Mouse (Mus musculus): Measurements from ENCODE around the gene Atp5h. TPM values are rescaled to one million over a fixed set of nuclear protein-coding genes. Genes with fewer than 3 reads are reported as not detected.

Gene Atp5h
- polyA plus RNA-seq, 1 experiment from 2014 or later, result 1,518 TPM

DNA sequence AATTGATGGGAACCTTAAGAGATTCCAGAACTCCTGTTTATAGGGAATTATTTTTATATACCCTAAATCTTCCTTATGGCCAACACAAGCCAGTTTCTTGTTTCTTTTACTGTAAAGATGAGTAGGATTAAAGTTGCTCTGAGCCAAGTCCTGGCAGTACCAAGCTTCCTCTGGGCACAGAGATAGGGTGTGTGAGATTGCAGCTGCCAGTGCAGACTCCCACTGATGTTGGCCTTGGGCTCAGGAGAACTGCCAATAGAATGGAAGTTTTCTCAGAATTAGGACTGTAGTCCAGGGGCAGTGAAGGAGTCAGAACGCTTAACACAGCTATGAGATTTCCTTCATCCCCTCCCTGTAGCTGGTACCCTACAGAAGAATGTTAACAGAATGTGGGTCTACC is 1.6 kb upstream of the Atp5h start:
- Histone ChIP-seq H3K36me3 (ENCODE audit: control insufficient read depth, insufficient read depth, low read length) (peaks cover 5% of the 10 kb centered on the region; the same call in 1 of the 2 replicates), H3K4me3 (ENCODE audit: low read depth, low read length) (no peak overlapping the region), H3K9ac (ENCODE audit: low read depth, low read length) (no peak overlapping the region), H3K27me3 (ENCODE audit: control insufficient read depth, insufficient read depth, low read length) (no peaks in the 10 kb centered on the region), H3K4me1 (ENCODE audit: control insufficient read depth, insufficient read depth, low read length) (peaks cover 25% of the 10 kb centered on the region), H3K4me2 (peak overlapping the region; percentile 97), H3K27ac (ENCODE audit: low read depth, low read length) (no peak overlapping the region), H3K9me3 (replicated peaks; ENCODE audit: control insufficient read depth, low read length) (no peaks in the 10 kb centered on the region)
- ATAC-seq (replicated peaks; ENCODE audit: insufficient number of reproducible peaks, low FRiP score, low TSS enrichment), result no peak
- WGBS (ENCODE audit: insufficient replicate concordance), result 67% methylated on average over 1 of the region's 1 CpGs

DNA sequence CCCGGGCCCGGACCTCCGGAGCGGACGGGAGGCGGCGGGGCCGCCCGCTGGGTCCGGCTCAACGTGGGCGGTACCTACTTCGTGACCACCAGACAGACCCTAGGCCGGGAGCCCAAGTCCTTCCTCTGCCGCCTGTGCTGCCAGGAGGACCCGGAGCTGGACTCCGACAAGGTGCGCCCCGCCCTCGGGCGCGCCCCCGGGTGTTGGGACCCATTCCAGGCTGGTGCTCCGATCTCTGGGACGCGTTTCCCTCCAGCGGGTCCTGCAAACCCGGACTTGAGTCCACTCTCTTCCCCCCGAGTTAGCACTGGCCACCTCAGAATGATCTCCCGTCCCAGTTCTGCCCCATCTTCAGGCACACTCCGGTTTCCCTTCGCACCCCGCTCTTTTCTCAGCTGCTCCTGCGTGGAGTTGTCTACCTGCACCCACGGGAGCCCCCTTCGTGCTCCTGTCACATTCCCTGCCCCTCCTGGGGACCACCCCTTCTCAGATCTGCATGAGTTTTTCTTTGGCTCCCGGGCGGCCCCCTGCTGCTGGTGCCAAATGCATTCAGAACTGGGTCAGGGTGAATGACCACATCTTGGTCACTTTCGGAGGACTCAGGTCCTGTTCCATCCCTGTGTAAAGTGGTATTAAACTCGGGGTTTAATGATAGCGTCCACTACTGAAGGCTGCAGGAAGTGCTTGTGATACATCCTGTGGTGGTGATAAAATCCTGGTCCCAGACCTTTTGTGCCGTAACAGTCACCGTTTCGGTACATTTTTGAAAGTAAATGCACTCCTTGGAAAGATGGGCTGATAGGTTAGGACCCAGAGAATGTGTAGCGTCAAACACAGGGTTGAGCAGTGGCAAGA is 801 bp upstream of the Atp5h start:
- Histone ChIP-seq H3K27ac (ENCODE audit: low read depth, low read length) (peak overlapping the region; percentile 90), H3K27me3 (ENCODE audit: control insufficient read depth, insufficient read depth, low read length) (no peaks in the 10 kb centered on the region), H3K4me3 (ENCODE audit: low read depth, low read length) (peak overlapping the region; percentile 86), H3K36me3 (ENCODE audit: control insufficient read depth, insufficient read depth, low read length) (peaks cover 5% of the 10 kb centered on the region; the same call in 1 of the 2 replicates), H3K9ac (ENCODE audit: low read depth, low read length) (peak overlapping the region; percentile 86), H3K9me3 (replicated peaks; ENCODE audit: control insufficient read depth, low read length) (no peaks in the 10 kb centered on the region), H3K4me2 (peak overlapping the region; percentile 97), H3K4me1 (ENCODE audit: control insufficient read depth, insufficient read depth, low read length) (peaks cover 33% of the 10 kb centered on the region)
- peak; percentile 74 for ATAC-seq (replicated peaks; ENCODE audit: insufficient number of reproducible peaks, low FRiP score, low TSS enrichment)
- 1% methylated on average over 43 of the region's 45 CpGs for WGBS (ENCODE audit: insufficient replicate concordance)

- no peak overlapping the region for H3K4me2 ChIP-seq
- peaks cover 15% of the 10 kb centered on the region for H3K4me1 ChIP-seq (ENCODE audit: control insufficient read depth, insufficient read depth, low read length)
- H3K36me3 ChIP-seq (ENCODE audit: control insufficient read depth, insufficient read depth, low read length), result no peaks in the 10 kb centered on the region; the same call in 1 of the 2 replicates
- H3K27me3 ChIP-seq (ENCODE audit: control insufficient read depth, insufficient read depth, low read length), result no peaks in the 10 kb centered on the region
- no peak for ATAC-seq (replicated peaks; ENCODE audit: insufficient number of reproducible peaks, low FRiP score, low TSS enrichment)
- H3K9ac ChIP-seq (ENCODE audit: low read depth, low read length), result no peak overlapping the region
- WGBS (ENCODE audit: insufficient replicate concordance), result 88% methylated on average over 7 of the region's 7 CpGs
- H3K27ac ChIP-seq (ENCODE audit: low read depth, low read length), result no peak overlapping the region
- no peak overlapping the region for H3K4me3 ChIP-seq (ENCODE audit: low read depth, low read length)
- H3K9me3 ChIP-seq (replicated peaks; ENCODE audit: control insufficient read depth, low read length), result no peaks in the 10 kb centered on the region
Measured at GRCm38 (mm10) chr11:115409556-115409955, 10.2 kb downstream of the Atp5h start.

DNA sequence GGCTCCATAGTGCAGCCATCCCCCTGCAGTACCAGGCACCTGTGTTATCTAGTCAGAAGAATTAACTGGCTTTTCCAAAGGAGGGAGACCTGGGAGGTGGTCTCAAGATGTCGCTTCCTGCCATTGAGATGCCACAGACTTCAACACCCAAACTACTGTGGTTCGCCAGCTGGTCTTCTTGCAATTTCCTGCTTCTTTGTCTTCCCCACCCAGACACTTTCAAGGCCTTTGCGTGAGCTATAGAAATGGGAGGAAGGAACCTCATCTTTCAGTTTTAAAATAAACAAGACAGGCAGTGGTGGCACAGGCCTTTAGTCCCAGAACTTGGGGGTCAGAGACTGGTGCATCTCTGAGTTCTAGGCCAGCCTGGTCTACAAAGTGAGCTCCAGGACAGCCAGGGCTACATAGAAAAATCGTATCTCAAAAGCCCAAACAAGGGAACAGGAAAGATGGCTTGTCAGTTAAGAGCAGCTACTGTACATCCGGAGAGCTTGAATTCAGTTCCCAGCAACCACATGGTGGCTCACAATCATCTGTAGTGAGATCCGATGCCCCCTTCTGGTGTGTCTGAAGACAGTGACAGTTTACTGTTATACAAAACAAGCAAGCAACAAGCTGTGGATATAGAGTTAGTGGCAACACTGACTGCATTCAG is 11.4 kb downstream of the Atp5h start:
- H3K27ac ChIP-seq (ENCODE audit: low read depth, low read length), result no peak overlapping the region
- H3K27me3 ChIP-seq (ENCODE audit: control insufficient read depth, insufficient read depth, low read length), result no peaks in the 10 kb centered on the region
- no peak for ATAC-seq (replicated peaks; ENCODE audit: insufficient number of reproducible peaks, low FRiP score, low TSS enrichment)
- H3K9me3 ChIP-seq (replicated peaks; ENCODE audit: control insufficient read depth, low read length), result no peaks in the 10 kb centered on the region
- peaks cover 16% of the 10 kb centered on the region; the same call in 1 of the 2 replicates for H3K4me1 ChIP-seq (ENCODE audit: control insufficient read depth, insufficient read depth, low read length)
- H3K9ac ChIP-seq (ENCODE audit: low read depth, low read length), result no peak overlapping the region
- WGBS (ENCODE audit: insufficient replicate concordance), result 72% methylated on average over 6 of the region's 6 CpGs
- H3K4me2 ChIP-seq, result no peak overlapping the region
- no peak overlapping the region for H3K4me3 ChIP-seq (ENCODE audit: low read depth, low read length)
- H3K36me3 ChIP-seq (ENCODE audit: control insufficient read depth, insufficient read depth, low read length), result no peaks in the 10 kb centered on the region; the same call in 1 of the 2 replicates

DNA sequence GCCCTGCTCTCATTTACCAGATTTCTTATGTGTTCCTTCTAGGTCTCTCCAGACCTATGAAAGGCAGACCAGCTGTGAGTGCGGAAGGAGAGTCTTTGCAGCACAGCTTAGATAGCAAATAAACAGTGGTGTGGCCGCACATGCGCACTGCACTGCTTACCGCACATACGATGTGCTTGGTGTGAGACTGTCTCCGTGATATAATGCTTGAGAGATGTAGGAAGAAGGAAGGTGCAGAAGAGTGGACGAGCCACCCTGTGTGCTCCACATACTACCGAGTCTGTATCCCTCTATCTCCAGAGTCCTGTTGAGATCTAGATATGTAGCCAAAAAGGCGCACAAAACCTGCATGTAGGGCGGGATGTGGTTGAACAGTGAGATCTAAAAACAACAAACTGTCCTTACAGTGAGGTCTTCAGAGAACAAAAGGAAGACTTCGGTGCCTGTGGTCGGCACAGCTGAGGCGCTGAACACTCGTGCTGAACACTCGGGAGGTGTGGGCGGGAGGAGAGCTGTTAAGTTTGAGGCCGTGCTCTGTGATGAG is 12.8 kb downstream of the Atp5h start:
- ATAC-seq (replicated peaks; ENCODE audit: insufficient number of reproducible peaks, low FRiP score, low TSS enrichment), result no peak
- 86% methylated on average over 17 of the region's 17 CpGs for whole genome bisulfite sequencing (ENCODE audit: insufficient replicate concordance)
- H3K9ac ChIP-seq (ENCODE audit: low read depth, low read length), result no peak overlapping the region
- peaks cover 15% of the 10 kb centered on the region; the same call in 1 of the 2 replicates for H3K4me1 ChIP-seq (ENCODE audit: control insufficient read depth, insufficient read depth, low read length)
- H3K4me2 ChIP-seq, result no peak overlapping the region
- H3K4me3 ChIP-seq (ENCODE audit: low read depth, low read length), result no peak overlapping the region
- H3K27me3 ChIP-seq (ENCODE audit: control insufficient read depth, insufficient read depth, low read length), result 0 out of 2 replicates have a peak, but pooled peaks cover 3% of the 10 kb centered on the region
- no peaks in the 10 kb centered on the region for H3K9me3 ChIP-seq (replicated peaks; ENCODE audit: control insufficient read depth, low read length)
- H3K27ac ChIP-seq (ENCODE audit: low read depth, low read length), result no peak overlapping the region
- no peaks in the 10 kb centered on the region; the same call in 1 of the 2 replicates for H3K36me3 ChIP-seq (ENCODE audit: control insufficient read depth, insufficient read depth, low read length)

DNA sequence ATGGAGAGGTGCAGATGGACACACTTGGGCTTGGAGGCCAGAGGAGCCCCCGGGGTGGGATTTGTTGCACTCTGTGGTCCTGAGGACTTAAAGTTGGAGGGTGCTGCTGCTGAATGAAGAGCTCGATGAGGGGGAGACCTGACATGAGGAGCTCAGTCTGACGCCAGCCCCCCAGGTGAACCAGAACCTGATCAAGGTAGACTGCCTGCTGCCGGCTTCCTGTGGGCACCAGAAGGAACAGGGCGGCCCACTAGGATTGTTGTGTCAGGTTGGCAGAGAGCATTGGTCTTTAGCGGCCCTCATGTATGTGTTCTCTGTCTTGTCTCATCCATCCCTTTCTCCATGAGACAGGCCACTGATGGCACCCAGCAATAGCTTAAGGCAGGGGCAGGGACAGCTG is 14.0 kb downstream of the Atp5h start:
- no peaks in the 10 kb centered on the region; the same call in 1 of the 2 replicates for H3K36me3 ChIP-seq (ENCODE audit: control insufficient read depth, insufficient read depth, low read length)
- no peak overlapping the region for H3K27ac ChIP-seq (ENCODE audit: low read depth, low read length)
- no peak overlapping the region for H3K9ac ChIP-seq (ENCODE audit: low read depth, low read length)
- peaks cover 7% of the 10 kb centered on the region; the same call in 1 of the 2 replicates for H3K4me1 ChIP-seq (ENCODE audit: control insufficient read depth, insufficient read depth, low read length)
- ATAC-seq (replicated peaks; ENCODE audit: insufficient number of reproducible peaks, low FRiP score, low TSS enrichment), result no peak
- 0 out of 2 replicates have a peak, but pooled peaks cover 3% of the 10 kb centered on the region for H3K27me3 ChIP-seq (ENCODE audit: control insufficient read depth, insufficient read depth, low read length)
- H3K4me3 ChIP-seq (ENCODE audit: low read depth, low read length), result no peak overlapping the region
- no peak overlapping the region for H3K4me2 ChIP-seq
- H3K9me3 ChIP-seq (replicated peaks; ENCODE audit: control insufficient read depth, low read length), result no peaks in the 10 kb centered on the region
- 89% methylated on average over 6 of the region's 6 CpGs for WGBS (ENCODE audit: insufficient replicate concordance)

- 2% methylated on average over 50 of the region's 50 CpGs for WGBS (ENCODE audit: insufficient replicate concordance)
- H3K4me3 ChIP-seq (ENCODE audit: low read depth, low read length), result peak within 1 kb of the TSS; percentile 94
- H3K4me1 ChIP-seq (ENCODE audit: control insufficient read depth, insufficient read depth, low read length), result peaks cover 10% of the 10 kb centered on the region; the same call in 1 of the 2 replicates
- peak; percentile 85 for ATAC-seq (replicated peaks; ENCODE audit: insufficient number of reproducible peaks, low FRiP score, low TSS enrichment)
- no peaks in the 10 kb centered on the region for H3K9me3 ChIP-seq (replicated peaks; ENCODE audit: control insufficient read depth, low read length)
- H3K27me3 ChIP-seq (ENCODE audit: control insufficient read depth, insufficient read depth, low read length), result 0 out of 2 replicates have a peak, but pooled peaks cover 3% of the 10 kb centered on the region
- no peaks in the 10 kb centered on the region; the same call in 1 of the 2 replicates for H3K36me3 ChIP-seq (ENCODE audit: control insufficient read depth, insufficient read depth, low read length)
- H3K4me2 ChIP-seq, result peak within 1 kb of the TSS; percentile 88
- H3K27ac ChIP-seq (ENCODE audit: low read depth, low read length), result peak within 1 kb of the TSS; percentile 87
- peak within 1 kb of the TSS; percentile 96 for H3K9ac ChIP-seq (ENCODE audit: low read depth, low read length)
Measured at GRCm38 (mm10) chr11:115403338-115404124, 16.2 kb downstream of the Atp5h start, which contains the start of gene Mrpl58. TSS of gene Mrpl58 (plus strand) at chr11:115403752.
